Mouse (Mus musculus): ENCODE data around the gene Cst9.
A peak's percentile ranks its signal among the peaks of the same experiment; 100 is the strongest.

Gene Cst9

GRCm38 (mm10) chr2:148834912-148835311, at the start of gene Cst9:
Gene Cst9 (plus strand): TSS chr2:148835147.
- no peak for DNase-seq

GRCm38 (mm10) chr2:148789142-148789541, 45.8 kb upstream of the Cst9 start, which contains the start of gene Cst12:
Gene Cst12 (plus strand): TSS chr2:148789361.
- no peak for DNase-seq

GRCm38 (mm10) chr2:148798485-148798884, 36.5 kb upstream of the Cst9 start, which contains the start of gene Cst8:
Gene Cst8 (plus strand): TSS chr2:148798785.
- no peak for DNase-seq

- DNase-seq: peak; percentile 6
Measured at GRCm38 (mm10) chr2:148801491-148801921, 33.4 kb upstream of the Cst9 start.

GRCm38 (mm10) chr2:148806696-148807095, 28.3 kb upstream of the Cst9 start:
- DNase-seq: no peak

GRCm38 (mm10) chr2:148819909-148820308, 15.0 kb upstream of the Cst9 start, which contains the start of gene Cst13:
Gene Cst13 (plus strand): TSS chr2:148820081.
- DNase-seq: no peak

GRCm38 (mm10) chr2:148825986-148826385, 9.0 kb upstream of the Cst9 start:
- DNase-seq: no peak

GRCm38 (mm10) chr2:148838075-148838777, 3.3 kb downstream of the Cst9 start:
- DNase-seq: no peak

GRCm38 (mm10) chr2:148839224-148839623, 4.3 kb downstream of the Cst9 start:
- no peak for DNase-seq

- DNase-seq: peak; percentile 84
Measured at GRCm38 (mm10) chr2:148851116-148851906, 16.4 kb downstream of the Cst9 start.

- DNase-seq: no peak
Measured at GRCm38 (mm10) chr2:148856630-148857400, 21.9 kb downstream of the Cst9 start.

GRCm38 (mm10) chr2:148857506-148857905, 22.6 kb downstream of the Cst9 start:
- DNase-seq: no peak

- DNase-seq: no peak
Measured at GRCm38 (mm10) chr2:148860993-148861392, 26.0 kb downstream of the Cst9 start.

GRCm38 (mm10) chr2:148861693-148862092, 26.7 kb downstream of the Cst9 start:
- no peak for DNase-seq

GRCm38 (mm10) chr2:148864966-148865365, 30.0 kb downstream of the Cst9 start, which contains the start of gene 9230104L09Rik:
Gene 9230104L09Rik (minus strand): TSS chr2:148865038.
- DNase-seq: no peak

GRCm38 (mm10) chr2:148868959-148869358, 34.0 kb downstream of the Cst9 start:
- no peak for DNase-seq

GRCm38 (mm10) chr2:148870526-148870925, 35.6 kb downstream of the Cst9 start:
- DNase-seq: no peak

GRCm38 (mm10) chr2:148872860-148873259, 37.9 kb downstream of the Cst9 start:
- DNase-seq: peak; percentile 39

- no peak for DNase-seq
Measured at GRCm38 (mm10) chr2:148874224-148874616, 39.3 kb downstream of the Cst9 start.

- peak; percentile 37 for DNase-seq
Measured at GRCm38 (mm10) chr2:148874617-148875334, 39.8 kb downstream of the Cst9 start.

- peak; percentile 97 for DNase-seq
Measured at GRCm38 (mm10) chr2:148875335-148875811, 40.4 kb downstream of the Cst9 start, which contains the start of gene Cst3. Gene Cst3 (minus strand): TSS chr2:148875692.
